Mouse (Mus musculus): ENCODE data around the gene Myo18b. TPM values are rescaled to one million over a fixed set of nuclear protein-coding genes. Genes with fewer than 3 reads are reported as not detected.
A peak's percentile ranks its signal among the peaks of the same experiment; 100 is the strongest.

Gene Myo18b
- total RNA-seq, 2 experiments from 2014 or later: 6.4 to 20.1 TPM

- DNase-seq: no peak
Observed at GRCm38 (mm10) chr5:112815051-112815450, 81.1 kb downstream of the Myo18b start.

GRCm38 (mm10) chr5:112807629-112808028 is 88.5 kb downstream of the Myo18b start:
- DNase-seq: no peak

DNA sequence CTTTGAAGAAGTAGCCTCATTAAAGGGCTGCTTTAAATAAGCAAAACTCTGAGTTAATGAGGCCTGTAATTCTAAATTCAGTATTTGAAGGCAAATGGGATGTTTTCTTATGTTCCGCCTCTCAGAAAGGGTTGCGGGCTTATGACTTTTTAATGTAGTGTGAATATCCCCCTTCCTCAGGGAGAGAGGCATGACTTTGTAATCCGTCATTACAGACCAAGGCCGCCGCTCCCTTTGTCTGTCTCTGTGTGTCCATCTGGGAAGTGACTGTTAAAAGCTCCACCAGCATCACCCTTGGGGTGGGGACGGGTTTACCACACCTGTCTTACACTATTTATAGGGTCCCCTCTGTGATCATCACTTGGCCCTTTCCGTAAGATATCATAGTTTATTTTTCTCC is 100.1 kb downstream of the Myo18b start:
- DNase-seq: no peak

- no peak for DNase-seq
Observed at GRCm38 (mm10) chr5:112791792-112792780, 104.1 kb downstream of the Myo18b start.

- DNase-seq: no peak
Observed at GRCm38 (mm10) chr5:112790376-112791111, 105.6 kb downstream of the Myo18b start.

- no peak for DNase-seq
Observed at GRCm38 (mm10) chr5:112788441-112788840, 107.7 kb downstream of the Myo18b start.

GRCm38 (mm10) chr5:112786788-112787187 is 109.4 kb downstream of the Myo18b start:
- no peak for DNase-seq

GRCm38 (mm10) chr5:112786031-112786430 is 110.1 kb downstream of the Myo18b start:
- no peak for DNase-seq

DNA sequence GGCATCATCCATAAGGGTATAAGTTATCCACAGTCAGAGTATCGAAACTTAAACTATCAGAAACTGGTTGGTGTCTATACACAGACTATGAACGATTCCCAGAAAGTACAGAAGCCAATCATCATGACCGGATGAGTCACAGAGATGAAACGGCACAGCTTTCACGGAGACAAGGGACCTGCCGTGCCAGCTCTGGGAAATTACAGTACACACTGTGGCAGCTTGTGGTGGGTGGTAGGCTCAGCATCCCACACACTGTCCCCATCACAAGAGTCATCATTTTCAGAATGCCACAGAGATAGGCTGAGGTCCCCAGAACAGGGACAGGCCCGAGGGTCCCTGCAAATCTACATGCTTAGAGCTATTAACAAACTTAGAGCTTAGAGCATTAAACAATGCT is 114.4 kb downstream of the Myo18b start:
- DNase-seq: no peak

DNA sequence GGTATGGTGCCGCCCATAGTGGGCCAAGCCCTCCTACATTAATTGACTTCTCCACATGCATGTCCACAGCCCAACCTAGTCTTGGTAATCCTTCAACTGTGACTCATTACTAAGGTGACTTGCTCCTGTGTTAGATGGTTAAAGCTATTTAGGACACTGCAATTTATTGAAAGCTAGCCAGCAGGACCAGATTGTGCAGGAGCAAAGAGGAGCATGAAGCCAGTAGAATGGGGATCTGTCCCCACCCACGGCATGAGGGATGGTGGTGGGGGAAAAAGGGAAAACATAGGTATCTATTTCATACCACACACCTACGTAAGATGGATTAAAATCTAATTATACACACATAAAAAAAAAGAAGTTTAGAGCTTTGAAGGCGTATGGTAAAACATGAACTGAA is 114.9 kb downstream of the Myo18b start:
- no peak for DNase-seq

- DNase-seq: peak; percentile 88
Observed at GRCm38 (mm10) chr5:112780383-112780782, 115.8 kb downstream of the Myo18b start.

GRCm38 (mm10) chr5:112776781-112777405 is 119.3 kb downstream of the Myo18b start:
- no peak for DNase-seq

DNA sequence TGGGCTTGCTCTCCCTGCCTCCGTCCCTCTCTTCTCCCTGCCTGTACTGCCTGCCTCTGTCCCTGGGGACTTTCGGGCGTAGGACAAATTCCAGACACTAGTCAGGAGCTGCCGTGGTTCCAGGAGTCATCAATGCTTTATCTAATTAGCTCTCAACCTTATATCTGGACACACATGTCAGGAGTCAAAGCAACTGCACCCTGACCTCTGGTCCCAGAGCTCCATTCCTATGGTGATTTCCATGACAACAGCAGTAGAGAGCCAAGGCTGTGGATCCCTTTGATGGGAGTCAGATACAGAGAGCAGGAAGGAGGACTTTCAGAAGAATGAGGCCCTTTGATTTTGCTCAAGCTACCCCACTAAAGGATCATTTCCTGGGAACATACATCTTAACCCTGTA is 122.7 kb downstream of the Myo18b start:
- no peak for DNase-seq

DNA sequence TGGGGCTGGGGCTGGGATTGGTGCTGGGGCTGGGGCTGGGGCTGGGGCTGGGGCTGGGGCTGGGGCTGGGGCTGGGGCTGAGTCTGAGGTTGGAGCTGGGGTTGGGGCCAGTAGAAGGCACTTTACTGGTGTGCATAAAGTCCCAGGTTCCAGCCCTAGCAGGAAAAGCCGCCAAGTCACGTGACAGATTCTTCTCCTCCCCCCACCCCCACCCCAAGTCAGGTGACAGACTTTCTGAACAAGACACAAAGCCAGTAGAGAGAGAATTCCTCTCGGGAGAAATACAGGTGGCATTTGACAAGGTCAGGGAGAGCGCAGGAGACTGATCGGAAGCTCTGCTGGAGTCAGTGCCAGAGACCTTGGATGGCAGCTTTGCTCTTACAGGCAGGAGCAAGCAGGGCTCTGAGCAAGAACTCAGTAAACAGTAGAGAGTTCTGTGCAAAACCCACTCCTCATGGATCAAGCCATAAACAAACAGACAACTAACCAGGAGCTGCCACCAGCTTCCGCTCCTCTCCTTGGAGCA is 124.7 kb downstream of the Myo18b start:
- DNase-seq: peak; percentile 26

DNA sequence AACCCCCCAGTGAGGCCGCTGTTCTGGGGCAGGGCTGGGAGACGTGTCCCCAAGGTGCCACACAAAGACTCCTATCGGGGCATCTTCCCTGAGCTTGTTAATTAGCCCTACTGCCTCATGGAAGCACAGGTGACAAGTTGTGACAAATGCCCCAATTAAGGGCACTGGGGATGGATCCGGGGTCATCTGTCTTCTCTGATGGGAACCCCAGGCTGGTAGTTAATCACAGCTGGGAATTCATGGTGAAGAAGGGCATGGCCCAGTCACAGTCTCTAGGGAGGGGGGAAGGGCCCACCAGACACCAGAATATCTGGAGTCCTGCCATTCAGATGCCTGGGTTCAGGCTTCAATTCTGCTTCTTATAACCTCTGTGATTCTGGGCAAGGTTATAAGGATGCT is 126.4 kb downstream of the Myo18b start:
- DNase-seq: no peak

- no peak for DNase-seq
Observed at GRCm38 (mm10) chr5:112769020-112769720, 127.0 kb downstream of the Myo18b start.

DNA sequence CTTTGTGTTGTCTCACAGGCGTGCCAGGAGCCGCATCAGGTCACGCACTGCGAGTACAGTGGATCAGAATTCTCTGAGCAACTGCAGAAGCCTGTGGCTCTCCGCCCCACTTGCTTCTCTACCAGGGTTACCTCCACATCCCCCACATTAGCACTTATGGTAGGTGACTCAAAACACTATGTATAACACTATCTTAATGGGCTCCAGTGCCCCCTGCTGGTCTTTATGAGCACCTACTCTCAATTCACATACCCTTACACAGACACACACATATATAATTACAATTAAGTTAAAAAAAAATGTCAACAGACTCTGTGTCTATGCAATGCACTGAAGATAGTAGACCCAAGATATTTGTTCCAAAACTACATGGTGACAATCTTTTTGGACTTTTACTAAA is 127.6 kb downstream of the Myo18b start:
- DNase-seq: no peak

DNA sequence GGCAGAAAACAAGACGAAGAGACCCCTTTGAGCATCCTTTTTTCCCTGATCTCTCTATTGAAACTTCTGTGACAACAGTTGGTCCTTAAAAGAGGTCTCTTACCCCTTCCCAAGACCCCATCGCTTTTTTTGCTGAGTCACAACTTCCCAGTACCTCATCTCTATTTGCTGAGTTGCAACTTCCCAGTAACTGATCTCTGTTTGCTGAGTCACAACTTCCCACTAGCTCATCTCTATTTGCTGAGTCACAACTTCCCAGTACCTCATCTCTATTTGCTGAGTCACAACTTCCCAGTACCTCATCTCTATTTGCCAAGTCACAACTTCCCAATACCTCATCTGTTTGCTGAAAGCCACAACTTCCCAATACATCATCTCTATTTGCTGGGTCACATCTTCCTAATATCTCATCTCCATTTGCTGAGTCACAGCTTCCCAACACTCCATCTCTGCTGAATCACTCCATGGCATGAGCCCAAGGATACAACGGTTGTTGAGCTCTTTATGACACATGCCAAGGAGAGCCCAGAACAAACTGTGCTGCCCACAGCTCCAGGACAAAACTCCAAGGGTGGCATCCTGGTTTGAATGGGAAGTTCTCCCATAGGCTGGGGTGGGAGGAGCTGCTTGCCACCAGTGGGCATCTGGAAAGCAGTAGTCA is 134.6 kb downstream of the Myo18b start:
- peak; percentile 61 for DNase-seq

DNA sequence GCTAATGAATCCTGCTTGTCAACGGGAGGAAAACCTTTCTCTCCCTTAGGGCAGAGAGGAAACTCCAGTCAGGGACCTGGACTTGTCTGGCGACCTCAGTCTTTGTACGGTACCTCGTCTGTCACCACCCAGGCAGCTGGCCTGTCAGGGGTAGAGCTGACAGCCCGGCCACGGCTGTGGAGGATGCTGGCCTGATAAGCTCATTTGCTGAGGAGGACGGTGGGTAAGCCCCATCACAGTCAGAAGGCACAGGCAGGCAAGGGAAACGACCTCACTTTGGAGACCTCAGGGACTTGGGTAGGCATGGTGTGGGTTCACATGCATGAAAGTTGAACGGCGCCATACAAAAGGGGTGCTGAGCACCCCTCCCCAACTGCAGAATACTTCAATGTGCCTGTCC is 140.6 kb downstream of the Myo18b start:
- DNase-seq: no peak

GRCm38 (mm10) chr5:112749634-112750033 is 146.5 kb downstream of the Myo18b start:
- no peak for DNase-seq

DNA sequence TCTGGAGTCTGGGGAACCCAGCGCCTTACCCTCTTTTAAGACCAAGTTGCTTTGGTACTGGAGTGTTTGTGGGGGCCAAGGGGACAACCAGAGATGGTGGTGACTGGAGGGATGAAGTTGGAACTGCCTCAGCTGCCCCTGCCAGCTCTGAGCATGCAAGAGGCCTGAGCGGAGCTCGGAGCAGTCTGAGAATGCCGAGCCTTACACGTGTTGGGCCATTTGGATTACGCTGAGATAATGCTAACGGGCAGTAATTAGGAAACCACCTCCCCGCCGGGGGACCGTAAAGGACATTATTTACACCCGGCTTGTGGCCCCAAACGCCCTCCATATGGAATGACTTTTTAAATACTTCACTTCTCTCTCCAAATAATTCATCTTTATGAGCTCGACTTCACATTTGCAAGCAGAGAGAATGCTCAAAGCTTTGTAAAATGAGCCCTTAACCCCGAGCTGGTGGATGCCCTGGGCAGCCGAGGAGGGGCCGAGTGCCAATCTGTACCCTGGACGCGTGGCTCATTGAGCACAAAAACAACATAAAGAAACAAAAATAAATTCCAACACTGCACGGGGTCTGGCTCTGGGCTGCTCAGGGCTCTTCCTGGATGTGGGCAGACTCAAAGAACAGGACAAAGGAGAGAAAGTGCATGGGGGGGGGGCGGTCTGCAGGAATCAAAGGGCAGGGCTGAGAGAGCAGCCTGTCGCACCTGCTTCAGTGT is 148.0 kb downstream of the Myo18b start:
- no peak for DNase-seq
